Mouse (Mus musculus) urinary bladder, postnatal 4 days (tissue): Measurements from ENCODE around the gene Tmem260.
A peak's percentile ranks its signal among the peaks of the same experiment; 100 is the strongest.
"Not testable (repeated sequence)": the region's sequence is repeated elsewhere in the genome, so short reads cannot be mapped to it uniquely, and the experiment has no call there.

ENCODE experiments used
- DNase-seq, 2 experiments: peaks; one replicate each; pipeline ENCODE4 v3.0.0; 2021 to 2022; ENCODE audit warnings: low spot score in 2 of 2

Gene Tmem260

DNA sequence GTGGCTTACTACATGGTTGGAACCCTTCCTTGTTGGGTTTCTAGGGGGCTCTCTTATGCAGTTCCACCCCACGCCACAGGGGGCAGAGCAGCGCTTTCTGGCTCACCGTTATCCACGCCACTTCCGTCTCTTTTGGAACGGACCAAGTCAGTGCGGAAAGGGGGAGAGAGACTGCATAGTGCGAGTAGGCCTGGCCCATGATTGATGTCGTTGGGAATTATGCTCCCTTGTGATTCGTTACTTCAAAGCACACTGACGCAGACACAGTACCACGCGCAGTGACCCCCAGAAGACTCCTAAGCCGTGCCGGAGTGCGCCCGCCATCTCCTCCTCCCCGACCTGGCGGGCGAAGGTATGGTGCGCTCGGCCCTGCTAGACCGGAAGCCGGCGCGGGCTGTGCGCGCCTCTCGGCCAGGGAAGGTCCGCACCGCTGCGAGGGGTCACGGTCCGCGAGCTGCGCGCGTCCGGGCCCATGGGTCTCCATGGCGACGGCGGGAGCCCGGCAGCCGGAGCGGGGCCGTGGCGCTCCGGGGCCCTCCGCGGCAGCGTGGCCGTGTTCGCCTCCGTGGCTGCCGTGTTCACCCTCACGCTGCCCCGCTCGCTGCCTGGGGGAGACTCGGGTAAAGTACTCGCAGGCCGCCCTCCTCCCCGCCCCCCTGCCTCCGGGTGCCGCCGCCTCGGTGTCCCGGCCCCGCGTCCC, at the start of gene Tmem260:
Gene Tmem260 (plus strand): TSS at position 141 of the 700 bp plus-strand sequence.
- DNase-seq: peak; percentile 87 to 92

DNA sequence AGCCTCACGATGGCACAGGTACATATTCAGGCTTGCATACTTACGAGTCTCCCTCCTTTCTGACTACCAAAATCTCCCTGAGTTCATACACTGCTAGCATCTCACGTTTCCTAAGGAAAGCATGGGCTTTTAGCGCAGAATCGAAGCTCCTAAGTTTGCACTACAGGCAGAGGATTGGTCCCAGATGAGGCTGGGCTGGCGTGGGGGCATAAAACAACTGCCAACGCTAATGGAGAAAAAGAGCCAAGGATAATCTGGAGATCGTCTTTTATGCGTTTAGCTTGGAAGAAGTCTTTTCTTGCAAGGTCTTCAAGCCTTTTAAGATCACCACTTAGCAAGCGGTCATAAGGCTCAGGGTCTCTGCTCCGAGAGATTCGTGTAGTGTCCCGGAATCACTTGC, 39.8 kb upstream of the Tmem260 start:
- peak in 1 of 2 experiments; percentile 58 for DNase-seq

DNA sequence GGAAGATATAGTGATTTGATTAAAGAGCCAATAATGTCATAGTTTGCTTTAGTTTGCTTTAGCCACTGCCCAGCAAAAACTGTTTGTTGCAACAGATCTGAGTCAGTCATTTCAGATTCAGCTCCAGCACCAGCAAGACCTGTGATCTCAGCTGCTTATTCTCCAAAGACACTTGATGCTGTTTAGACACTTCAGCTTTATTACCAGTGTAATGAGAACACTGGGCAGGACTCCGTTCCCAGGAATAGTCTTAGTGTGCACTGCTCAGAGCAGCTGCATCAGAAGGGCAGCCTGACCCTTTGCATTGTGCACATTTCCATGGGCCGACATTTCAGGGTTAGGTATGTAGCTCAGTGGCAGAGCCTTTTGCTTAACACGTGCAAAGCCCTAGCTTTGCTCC, 28.9 kb upstream of the Tmem260 start:
- no peak for DNase-seq

DNA sequence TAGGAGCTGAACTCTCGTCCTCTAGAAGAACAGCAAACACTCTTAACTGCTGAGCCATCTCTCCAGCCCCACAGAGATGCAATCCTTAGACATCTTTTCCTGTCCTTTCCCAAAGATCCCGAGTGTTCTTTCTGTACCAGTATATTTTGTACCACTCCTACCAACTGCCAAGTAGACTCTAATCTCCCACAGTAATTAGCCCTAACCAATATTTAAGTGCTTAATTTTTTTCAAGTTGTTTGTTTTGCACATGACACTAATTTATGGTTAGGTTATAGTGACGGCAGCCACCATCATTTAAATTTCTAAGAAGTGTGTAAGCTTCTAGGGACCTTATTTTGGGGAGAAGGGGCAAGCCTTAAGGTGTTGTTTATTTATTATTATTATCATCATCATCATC, 27.7 kb upstream of the Tmem260 start:
- DNase-seq: no peak

DNA sequence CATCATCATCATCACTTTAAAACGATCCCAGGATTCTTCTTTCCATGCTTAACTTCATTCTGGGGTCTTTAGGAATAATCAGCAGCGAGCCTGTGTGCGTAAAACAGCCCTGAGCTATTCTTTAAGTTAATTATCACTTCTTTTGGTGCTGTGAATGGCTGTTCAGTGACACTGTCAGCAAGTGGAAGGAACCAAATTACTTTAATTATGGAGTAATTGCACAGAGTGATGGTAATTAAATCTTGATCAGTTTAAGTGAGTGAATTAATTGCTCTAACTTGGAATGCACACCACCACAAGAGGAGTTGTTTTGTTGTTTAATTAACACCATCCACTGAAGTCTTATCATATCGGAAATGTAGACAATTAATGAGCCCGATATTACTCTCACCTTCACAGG, 27.3 kb upstream of the Tmem260 start:
- no peak for DNase-seq

DNA sequence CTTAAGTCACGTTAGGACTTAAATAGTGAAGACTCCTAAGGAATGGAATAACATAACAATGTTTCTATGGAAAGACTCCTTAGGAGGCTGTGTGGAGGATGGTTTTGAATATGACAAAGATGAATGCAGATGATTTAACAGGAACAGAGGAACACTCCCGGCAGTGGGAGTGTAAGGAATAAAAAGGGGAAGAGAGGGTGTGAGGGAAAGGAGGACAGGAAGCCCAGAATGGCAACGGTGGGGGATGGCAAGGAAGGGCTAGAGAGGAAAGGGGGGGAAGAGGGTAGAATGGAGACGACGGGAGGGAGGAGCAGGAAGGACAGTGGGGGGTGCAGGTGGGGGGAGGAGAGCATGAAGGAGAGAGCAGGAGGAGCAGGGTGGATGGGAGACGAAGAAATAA, 24.4 kb upstream of the Tmem260 start:
- no peak for DNase-seq

DNA sequence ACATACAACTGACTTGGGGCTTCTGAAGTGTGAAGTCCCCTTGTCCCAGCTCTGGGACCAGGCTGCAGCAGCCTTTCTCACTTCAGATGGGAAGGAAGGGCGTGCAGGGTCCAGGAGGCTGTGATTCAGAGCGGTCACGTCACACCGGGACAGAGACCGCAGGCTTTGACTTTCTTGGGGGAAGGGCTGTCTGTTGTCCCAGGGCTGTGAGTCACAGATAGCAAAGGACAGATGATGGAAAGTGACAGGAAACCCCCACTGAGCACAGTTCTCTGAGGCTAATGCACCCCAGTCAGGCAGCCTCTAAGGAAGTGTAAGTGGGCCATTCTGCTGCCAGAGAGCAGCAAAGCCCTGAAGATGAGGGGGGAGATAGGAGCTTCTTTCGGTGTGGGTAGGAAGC, 23.9 kb upstream of the Tmem260 start:
- no peak for DNase-seq

DNA sequence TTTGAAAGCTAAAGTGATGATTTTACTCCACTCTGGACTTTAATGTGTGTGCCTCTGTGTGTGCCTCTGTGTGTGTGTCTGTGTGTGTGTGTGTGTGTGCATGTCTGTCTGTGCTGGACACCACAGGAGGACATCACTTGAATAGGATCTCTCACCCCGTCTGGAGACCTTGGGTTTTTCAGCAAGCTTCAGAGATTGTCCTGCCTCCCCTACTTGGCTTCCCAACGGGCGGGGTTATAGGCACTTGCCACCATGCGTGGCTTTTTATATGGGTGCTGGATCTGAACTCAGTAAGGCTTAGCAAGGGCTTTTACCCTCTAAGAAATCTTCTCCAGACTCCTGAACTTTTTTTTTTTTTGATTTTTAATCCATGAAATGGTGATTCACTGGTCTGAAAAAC, 23.5 kb upstream of the Tmem260 start:
- no peak for DNase-seq

DNA sequence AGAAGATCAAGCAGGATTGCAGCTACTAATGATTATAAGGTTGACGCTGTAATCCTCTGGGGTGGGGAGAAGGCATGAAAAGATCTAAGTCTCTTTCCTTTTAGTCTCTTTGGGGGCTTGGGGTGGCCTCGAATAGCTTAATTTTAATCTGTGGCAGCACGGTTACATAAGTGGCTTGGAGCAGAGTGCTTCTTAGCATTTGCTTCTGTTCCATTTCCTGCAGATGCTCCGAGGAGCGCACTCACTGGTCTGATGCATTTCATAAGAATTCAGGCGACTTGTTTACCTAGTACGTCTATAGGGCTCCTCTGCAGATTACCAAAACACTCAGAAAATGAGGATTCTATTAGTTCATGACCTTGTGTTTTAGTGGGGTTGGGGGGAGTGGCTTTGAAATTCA, 23.0 kb upstream of the Tmem260 start:
- no peak for DNase-seq

DNA sequence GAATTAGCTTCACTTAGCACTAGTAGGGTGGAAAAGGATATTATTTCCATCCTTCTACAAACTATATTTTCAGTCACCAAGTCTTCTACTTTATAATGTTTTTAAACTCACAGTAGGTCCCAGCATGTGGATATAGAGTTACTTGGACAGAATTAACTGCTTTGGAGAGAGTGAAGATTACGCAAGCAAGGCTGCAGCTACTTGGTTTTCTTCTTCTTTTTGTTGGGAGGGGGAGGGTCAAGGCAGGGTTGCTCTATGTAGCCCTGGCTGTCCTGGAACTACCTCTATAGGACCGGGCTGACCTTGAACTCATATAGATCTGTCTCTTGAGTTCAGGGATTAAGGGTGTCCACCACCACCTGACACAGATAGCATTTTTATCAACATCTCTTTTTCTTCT, 13.9 kb upstream of the Tmem260 start:
- no peak for DNase-seq

DNA sequence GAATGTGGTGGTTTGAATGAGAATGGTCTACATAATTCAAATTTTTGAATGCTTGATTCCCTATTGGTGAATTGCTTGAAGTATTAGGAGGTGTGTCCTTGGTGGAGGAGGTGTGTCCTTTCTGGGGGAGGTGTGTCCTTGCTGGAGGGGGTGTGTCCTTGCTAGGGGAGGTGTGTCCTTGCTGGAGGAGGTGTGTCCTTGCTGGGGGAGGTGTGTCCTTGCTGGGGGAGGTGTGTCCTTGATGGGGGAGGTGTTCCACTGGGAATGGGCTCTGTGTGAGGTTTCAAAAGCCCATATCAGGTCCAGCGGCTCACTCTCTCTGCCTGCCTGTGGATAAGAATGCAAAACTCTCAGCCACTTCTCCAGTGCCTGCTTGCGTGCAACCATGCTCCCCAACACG, 2.1 kb upstream of the Tmem260 start:
- no peak for DNase-seq

DNA sequence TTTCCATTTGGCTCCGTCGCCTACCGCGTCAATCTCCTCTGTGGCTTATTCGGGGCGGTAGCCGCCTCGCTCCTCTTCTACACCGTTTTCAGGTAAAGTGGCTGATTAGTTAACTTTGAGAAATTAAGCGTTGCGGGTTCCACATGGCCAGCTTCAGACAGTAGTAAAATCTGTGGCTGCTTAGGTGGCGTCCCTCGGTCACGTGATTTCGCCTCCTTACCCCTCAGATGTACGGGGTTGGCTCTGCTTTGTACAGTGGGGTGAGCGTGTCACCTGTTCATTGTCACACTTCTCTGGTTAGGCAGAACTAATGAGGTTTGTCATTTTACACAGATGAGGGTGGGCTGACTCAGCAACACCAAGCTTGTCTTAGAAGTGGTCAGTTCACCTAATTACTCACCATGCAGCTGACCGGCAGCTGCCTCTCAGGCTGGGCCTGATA, 6.1 kb downstream of the Tmem260 start:
- no peak for DNase-seq

DNA sequence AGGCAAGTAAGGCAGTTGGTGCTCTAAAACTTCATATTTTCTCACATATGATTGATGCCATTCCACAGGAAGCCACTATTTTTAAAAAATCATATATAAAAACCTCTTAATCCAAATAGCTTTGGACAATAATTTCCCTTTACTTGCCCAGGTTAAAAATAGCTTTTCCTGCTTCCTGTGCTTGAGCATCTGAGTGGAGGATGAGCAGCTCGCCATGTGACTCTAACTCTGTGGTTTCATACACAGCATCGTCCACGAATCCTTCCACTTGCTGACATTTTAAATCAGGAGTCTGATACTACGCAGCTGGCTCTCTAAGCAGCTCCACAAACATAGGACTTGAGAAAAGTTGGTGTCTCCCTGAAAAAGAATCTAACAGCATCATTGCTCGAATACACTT, 7.5 kb downstream of the Tmem260 start:
- DNase-seq: no peak

DNA sequence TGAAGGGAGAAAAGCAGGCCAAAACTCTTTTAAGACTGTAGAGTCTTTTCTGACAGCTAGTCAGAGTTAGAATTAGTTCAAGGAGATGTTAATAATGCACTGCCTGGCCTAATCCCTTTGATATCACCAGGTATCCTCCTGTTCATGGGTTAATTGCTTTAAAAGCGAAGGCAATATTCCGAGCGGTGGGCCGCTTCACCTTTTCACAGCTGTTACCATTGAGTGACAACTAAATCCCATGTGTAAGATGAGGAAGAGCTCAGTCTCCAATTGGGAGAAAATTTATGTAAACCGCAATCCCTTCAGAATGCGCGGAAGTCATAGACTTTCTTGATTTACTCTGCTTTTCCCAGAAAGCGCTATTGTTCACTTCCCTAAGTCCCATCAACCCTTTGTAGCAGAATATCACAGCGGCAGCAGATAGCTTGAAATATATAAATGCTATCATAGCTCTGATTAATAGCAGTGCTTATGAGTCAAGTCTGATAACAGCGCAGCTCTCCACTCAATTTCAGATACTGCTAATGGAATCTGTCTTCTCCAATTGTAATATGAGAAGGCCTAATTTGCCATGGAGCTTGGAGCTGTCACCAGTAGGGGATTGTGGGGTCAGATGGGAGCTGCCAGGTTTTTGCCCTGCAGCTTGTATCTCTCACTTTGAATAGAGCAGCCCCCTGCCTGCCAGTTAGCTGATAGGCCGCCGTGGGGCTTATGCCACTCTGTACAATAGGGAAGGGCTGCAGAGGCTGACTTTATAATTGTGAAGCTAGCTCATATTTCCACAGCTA, 10.6 kb downstream of the Tmem260 start:
- no peak for DNase-seq

DNA sequence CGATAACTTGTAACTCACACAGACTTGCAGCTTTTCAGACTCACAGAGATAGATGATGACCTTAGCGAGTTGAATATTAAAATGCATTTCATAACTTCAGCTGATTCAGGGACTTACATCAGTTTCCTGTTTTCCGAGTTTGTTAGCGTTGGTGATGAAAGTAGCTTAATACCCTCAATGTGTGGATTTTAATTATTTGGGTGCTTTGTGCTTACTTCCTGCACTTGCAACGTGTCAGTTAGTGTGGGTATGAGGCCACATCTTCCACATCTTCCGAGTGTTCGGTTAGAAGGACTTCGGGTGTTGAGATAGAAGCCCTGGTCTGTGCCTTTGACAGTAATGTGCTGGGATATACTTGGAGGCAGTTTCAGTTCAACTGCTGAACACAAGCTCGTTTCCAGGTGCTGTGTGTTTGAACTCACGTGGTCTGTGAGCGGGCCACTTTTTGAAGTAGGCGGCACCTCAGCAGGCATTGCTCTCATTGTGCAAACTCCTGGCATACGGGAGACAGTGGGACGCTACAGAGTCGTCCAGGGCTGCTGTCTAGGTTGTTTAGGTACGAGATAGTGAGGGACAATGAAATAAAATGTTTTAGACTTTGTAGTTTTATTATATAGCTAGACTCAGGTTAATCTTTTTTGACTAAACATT, 11.5 kb downstream of the Tmem260 start:
- DNase-seq: no peak

DNA sequence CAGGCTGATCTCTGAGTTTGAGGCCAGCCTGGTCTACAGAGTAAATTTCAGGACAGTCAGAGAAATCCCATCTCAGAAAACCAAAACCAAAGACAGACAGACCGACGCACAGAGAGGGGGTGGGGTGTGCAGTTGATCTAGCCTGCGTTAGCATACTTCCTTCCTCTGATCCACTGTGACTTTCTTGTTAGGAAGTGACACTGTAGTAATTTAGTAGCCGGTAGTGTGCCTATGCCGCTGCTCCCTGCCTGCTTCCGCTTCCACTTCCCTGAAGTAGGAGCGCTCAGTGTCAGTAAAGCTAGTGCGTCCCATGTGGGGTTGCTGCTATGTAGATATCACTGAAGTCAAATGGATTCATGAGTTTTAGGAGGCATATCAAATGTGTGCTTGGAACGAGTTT, 13.0 kb downstream of the Tmem260 start:
- DNase-seq: no peak

DNA sequence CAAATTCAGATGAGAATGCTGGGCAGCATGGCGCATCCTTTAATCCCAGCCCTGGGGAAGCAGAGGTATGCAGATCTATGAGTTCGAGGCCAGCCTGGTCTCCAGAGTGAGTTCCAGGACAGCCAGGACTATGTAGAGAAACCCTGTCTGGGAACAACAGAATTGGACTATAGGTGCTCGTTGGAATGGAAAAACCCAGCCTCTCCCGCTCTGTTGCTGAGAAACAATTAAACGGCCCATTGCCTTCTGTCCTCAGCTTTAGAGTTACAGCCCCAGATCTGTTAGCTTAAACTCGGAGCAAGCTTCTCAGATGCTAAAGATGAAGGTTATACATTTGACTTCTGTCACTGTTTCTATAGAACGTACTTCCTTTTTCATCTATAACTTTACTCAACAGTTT, 22.4 kb downstream of the Tmem260 start:
- DNase-seq: no peak

DNA sequence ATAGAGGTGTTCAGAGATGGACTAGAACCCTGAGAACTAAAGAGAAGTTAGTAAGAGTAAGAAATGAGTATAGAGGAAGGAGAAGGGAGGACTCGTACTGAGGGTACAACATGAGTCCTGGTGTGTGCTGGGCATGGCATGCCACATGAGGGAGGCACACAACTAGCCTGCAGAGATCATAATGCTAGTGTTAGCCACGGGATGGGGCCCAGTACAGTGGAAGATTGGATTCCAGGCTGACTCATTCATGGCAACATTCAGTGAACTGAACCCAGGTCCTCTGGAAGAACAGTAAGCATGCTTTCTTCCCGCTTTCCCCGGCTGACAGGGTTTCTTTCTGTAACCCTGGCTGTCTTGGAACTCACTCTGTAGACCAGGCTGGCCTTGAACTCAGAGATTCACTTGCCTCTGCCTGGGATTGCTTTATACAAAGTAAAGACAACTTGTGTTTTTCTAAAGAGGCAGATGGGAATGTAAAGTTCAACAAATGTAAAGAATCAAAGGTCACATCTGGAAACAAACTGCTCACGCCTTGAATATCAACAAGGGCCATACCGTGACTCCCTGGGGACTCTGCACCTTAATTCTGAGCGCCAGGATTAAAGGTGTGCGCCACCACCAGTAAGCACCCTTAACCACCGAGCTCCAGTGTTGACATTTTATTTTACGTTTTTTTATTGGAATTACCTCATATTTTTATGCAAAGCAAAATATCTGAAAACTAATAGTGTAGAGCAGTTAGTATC, 25.0 kb downstream of the Tmem260 start:
- no peak for DNase-seq

DNA sequence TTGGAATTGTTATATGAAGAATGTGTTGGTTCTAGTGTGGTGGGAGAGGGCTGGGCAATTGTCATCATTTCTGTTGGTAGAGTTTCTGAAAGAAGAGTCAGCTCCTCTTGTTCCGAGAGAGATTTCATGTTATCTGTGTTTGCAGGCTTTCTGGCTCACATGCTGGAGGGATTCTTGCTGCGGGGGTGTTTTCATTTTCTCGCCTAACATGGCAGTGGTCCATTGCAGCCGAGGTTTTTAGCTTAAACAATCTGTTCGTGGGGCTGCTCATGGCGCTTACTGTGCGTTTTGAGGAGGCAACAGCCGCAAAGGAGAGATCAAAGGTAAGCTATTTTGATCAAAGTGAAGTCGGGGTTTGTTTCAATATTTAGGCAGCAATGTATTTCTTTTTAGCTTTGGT, 26.3 kb downstream of the Tmem260 start:
- no peak for DNase-seq

DNA sequence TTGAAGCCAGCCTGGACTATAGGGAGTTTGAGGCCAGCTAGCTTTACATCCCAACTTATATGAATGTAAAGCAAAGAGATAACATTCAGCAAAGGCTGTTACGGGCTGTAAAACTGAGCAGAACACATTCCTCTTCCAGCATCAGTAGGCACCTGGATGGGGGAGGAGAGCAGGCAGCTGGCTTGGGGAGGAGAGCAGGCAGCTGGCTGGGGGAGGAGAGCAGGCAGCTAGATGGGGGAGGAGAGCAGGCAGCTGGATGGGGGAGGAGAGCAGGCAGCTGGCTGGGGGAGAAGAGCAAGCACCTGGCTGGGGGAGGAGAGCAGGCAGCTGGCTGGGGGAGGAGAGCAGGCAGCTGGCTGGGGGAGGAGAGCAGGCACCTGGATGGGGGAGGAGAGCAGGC, 29.4 kb downstream of the Tmem260 start:
- no peak for DNase-seq

DNA sequence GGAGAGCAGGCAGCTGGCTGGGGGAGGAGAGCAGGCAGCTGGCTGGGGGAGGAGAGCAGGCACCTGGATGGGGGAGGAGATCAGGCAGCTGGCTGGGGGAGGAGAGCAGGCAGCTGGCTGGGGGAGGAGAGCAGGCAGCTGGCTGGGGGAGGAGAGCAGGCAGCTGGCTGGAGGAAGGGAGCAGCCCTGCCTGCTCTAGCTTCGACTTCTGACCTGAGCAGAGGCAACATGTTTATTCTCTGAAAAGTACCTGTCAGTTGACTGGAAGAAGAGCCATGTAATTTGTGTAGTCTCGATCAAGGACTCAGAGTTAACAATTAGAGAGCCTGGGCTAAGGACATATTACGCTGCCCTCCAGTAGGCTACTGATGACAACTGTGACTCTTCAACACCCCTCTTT, 29.9 kb downstream of the Tmem260 start:
- not testable (repeated sequence) for DNase-seq

DNA sequence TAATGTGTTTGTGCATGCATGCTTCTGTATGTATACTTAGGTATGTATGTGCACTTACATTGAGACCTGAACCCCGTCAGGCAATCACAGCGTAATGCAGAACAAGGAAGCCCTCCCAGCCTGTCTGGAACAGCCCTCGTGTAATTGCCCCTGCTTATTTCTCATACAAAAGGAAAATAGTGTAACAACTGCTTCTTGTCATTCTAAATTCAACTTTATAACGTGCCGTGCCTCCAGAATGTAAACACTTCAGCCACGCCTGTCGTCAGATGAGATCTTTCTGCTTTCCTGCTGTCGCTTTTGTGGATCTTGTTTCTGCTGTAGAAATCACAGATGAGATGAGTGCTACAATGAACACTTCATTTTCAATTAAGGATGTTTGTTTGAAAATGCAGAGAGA, 30.4 kb downstream of the Tmem260 start:
- no peak for DNase-seq
